Mouse (Mus musculus) retina, postnatal 7 days (tissue): ENCODE measurements around the gene Parg.

Source experiments
- DNase-seq: peaks from one replicate; pipeline ENCODE4 v3.0.0-alpha.2; 2012; ENCODE audit warnings: low read depth, low spot score

Gene Parg

GRCm38 (mm10) chr14:32321732-32322685 lies 120.3 kb downstream of the Parg start, which contains the start of gene Ogdhl:
Gene Ogdhl, plus strand, starts transcription at chr14:32322019.
- peak; percentile 70 for DNase-seq

- no peak for DNase-seq
Observed at GRCm38 (mm10) chr14:32323221-32323620, 121.5 kb downstream of the Parg start.

GRCm38 (mm10) chr14:32327366-32327765 lies 125.6 kb downstream of the Parg start:
- DNase-seq = no peak

- DNase-seq = no peak
Observed at GRCm38 (mm10) chr14:32332515-32333445, 131.0 kb downstream of the Parg start.

DNA sequence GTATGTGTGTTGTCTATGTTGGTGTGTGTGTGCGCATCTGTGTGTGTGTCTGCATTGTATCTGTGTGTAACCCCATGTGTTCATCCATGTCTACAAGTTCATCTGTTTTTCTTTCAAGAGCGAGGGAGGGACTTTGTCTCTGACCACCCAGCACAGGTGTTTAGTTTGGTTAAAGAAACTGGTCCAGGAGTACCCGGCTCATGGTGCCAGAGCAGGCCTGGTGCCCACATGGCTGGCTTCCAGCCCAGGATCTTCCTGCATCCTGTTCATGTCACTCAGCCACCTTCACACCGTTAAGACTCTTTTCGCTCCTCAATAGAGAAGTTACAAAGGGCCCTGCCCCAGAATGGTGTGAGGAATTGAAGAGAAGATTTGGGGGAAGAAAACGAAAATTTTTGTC lies 134.3 kb downstream of the Parg start:
- DNase-seq = no peak

DNA sequence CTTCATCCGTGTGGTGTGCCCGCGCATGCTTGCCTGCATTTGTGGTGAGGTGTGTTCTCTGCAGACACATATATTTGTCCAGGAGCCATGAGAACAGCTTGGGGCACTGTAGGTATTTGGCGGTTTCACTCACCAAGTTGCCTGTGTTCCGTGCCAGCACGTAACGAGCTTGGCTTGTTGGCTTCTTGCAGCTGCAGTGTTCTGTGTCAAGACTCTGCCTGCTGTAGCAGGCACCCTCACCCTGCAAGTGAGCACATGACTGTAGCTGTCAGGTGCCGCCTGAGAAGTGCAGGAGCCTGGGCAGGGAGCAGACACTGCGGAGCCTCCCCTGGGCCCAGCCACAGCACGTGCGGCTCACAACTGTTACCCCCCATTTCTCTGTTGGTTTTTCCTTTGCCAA lies 134.8 kb downstream of the Parg start:
- DNase-seq = no peak

DNA sequence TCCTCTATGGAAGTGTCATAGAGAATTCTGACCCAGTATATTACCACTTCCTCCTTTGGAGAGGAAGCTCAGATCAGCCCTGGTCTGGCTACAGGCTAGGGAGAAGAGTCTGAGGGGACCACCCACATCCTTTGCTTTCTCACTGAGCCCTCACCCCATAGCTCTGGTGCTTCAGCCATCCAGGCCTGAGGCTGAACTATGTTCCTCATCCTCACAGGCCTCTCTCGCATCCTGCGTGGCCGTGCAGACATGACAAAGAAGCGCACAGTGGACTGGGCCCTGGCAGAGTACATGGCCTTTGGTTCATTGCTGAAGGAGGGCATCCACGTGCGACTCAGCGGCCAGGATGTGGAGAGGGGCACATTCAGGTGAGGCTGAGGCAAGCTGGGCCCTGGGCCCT lies 140.1 kb downstream of the Parg start:
- no peak for DNase-seq

DNA sequence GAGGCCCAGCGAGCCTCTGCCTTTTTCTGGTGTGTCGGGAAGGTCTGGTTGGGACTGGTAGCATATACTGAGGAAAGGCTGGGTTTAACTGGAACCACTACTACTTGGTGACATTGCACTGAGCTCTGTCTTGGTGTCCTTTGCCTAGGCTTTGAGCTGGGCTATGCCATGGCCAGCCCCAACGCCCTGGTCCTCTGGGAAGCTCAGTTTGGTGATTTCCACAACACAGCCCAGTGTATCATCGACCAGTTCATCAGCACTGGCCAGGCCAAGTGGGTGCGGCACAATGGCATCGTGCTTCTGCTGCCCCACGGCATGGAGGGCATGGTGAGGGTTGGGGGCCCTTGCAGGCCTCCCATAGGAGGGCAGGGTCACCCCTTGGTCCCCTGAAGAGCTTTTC lies 142.4 kb downstream of the Parg start:
- no peak for DNase-seq

- DNase-seq = no peak
Observed at GRCm38 (mm10) chr14:32344694-32345093, 142.9 kb downstream of the Parg start.
